Mouse (Mus musculus) thymus, postnatal 10 days (tissue): Measurements from ENCODE around the gene Tmem150c.

Source experiments
- DNase-seq, 2 experiments: peaks; one replicate each; pipeline ENCODE4 v3.0.0; 2021; ENCODE audit warnings: low spot score in 2 of 2

The Tmem150c gene

GRCm38 (mm10) chr5:100166591-100167491, 7.2 kb upstream of the Tmem150c start:
- DNase-seq, result peak in 1 of 2 experiments; percentile 36

- DNase-seq, result no peak
Observed at GRCm38 (mm10) chr5:100163368-100163767, 3.8 kb upstream of the Tmem150c start.

GRCm38 (mm10) chr5:100162857-100163256, 3.2 kb upstream of the Tmem150c start:
- DNase-seq, result no peak

GRCm38 (mm10) chr5:100162053-100162452, 2.4 kb upstream of the Tmem150c start:
- DNase-seq, result no peak

DNA sequence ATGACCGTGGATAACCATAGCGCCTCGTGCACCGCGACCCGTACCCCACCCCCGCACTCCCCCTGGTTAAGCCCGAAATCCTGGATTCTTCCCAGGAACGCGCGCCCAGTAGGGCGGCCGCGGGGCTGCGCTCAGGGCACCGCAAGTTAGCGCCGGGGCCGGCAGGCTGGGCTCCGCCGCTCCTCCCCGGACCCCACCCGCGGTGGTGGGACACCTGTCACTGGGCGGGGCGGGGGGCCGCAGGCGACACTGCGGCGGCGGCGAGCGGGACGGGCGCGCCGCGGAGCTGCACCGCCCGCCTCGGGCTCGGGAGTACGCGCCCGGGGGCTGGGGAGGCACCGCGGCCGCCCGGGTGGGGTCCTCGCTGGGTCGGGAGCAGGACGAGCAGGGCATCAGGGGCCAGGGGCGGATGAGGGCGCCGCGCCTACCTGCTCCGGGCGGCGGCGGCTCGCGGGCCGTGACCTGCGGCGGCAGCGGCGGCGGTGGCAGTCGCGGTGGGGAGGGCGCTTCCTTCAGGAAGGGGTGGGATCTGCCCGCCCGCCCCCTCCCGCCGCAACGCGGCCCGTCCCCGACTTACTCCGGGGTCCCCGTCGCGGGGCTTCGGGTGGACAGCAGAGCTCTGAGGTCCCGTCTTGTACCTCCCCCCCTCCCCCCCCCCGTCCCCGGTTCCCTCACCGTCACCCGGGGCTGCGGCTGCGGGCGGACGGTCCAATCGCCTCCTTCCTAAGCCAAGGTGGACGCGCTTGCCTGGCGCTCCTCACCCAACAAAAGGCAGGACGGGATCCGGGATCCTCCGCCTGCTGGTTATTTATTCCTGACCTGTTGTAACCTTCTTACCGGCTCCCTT, 594 bp downstream of the Tmem150c start:
- peak in 1 of 2 experiments; percentile 11 for DNase-seq

- no peak for DNase-seq
Observed at GRCm38 (mm10) chr5:100158301-100158700, 1.3 kb downstream of the Tmem150c start.

- DNase-seq, result no peak
Observed at GRCm38 (mm10) chr5:100155646-100156045, 4.0 kb downstream of the Tmem150c start.

GRCm38 (mm10) chr5:100149967-100150366, 9.6 kb downstream of the Tmem150c start:
- DNase-seq, result no peak

- DNase-seq, result no peak
Observed at GRCm38 (mm10) chr5:100144836-100145235, 14.8 kb downstream of the Tmem150c start.

GRCm38 (mm10) chr5:100127283-100127682, 32.3 kb downstream of the Tmem150c start:
- no peak for DNase-seq

- no peak for DNase-seq
Observed at GRCm38 (mm10) chr5:100125409-100126123, 34.0 kb downstream of the Tmem150c start.

GRCm38 (mm10) chr5:100124530-100124929, 35.1 kb downstream of the Tmem150c start:
- no peak for DNase-seq

- no peak for DNase-seq
Observed at GRCm38 (mm10) chr5:100123283-100123682, 36.3 kb downstream of the Tmem150c start.

DNA sequence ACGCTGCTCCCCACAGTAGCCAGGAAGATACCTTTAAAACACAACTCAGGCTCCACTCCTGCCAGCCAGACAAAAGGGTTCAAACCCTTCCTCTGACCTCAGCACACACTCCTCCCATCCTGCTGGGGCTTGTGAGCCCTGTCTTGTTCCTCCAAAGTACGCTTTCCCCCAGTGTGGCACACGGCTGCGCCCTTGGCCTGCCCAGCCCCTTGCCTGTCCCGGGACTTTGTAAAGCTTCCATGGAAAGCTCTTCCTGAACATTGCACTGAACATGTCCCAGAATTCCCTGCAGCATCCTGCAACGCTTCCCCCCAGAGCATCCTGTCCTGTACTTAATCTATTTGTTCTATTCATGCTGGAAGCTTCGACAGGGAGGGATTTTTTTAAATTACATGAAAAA, 38.4 kb downstream of the Tmem150c start:
- DNase-seq, result no peak

- DNase-seq, result no peak
Observed at GRCm38 (mm10) chr5:100120711-100121141, 38.9 kb downstream of the Tmem150c start.

DNA sequence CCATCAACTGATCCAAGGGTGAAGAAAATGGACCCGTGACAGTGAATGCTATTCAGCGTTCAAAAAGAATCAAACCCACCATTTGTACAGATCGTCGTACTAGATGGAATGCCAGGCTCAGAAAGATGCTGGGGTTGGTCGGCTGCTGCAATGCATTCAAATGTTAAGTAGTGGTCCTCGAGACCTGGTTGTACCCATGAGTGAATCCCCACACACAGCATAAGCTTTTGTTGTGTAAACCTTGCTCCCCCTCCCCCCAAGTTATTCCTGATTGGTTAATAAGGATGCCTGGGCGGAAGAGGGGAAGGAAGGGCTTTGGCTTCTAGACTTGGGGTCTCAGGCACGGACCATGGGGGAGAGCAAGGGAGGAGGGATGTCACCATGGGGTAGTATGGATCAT, 40.3 kb downstream of the Tmem150c start:
- no peak for DNase-seq

- no peak for DNase-seq
Observed at GRCm38 (mm10) chr5:100113403-100113802, 46.2 kb downstream of the Tmem150c start.

DNA sequence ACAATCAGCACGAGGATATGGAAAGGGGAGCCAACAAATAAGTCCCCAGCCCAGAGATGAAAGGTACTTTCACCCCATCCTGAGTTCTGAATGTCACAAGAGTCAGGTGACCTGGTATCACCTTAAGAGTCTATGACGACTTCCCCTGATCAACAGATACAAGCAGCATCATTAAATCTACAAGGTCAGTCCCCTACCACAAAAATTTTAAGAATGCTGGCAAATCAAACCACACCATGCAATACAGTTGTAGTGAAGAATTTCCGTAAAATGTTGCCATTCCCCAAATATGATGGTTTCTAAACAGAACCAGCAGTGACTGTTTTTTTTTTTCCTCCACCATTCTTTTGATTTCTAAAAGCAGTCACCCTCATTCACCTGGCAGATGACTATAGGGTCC, 49.0 kb downstream of the Tmem150c start:
- DNase-seq, result no peak

DNA sequence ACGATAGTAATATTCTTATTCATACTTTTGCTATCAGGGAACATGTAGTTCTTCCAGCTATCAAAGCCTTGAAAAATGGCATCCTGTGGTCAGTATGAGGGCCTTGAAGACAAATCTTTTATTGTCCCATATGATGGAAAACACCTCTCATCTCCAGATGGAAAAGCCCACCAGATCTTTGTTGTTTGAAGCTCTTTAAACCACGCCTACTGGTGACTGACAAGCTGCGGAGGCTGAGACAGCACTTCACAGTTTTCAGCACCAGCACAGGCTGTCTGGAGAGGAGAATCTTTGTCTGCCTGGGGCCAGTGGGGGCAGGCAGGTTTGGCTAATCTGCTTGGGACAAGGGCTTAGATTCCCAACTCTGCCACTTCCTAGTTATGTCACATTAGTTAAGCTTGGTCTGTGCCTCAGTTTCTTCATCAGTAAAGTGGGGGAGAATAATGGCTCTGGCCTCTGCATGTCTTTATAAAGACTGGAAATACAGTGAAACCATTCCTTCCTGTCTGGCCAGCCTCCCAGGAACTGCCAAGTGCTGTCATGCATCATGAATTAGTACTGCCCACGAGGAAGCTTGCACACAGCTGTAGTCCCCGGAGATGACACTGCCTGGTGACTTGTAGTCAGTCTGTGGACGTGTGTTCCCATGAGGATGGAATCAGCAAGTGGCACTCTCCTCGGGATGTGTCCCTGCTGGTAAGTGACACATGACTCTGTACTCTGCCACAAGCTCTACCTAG, 49.9 kb downstream of the Tmem150c start:
- DNase-seq, result no peak

- DNase-seq, result no peak
Observed at GRCm38 (mm10) chr5:100108866-100109265, 50.7 kb downstream of the Tmem150c start.

- no peak for DNase-seq
Observed at GRCm38 (mm10) chr5:100102395-100102794, 57.2 kb downstream of the Tmem150c start.
